Mouse (Mus musculus): Measurements from ENCODE around the gene Rims1.

GRCm38 (mm10) chr1:22422102-22422501 is 383.7 kb downstream of the Rims1 start:
- TF ChIP-seq CTCF (IDR thresholded peaks at IDR 0.05; ENCODE audit: low read depth, low read length), result no peak
- no peak for TF ChIP-seq POLR2A (IDR thresholded peaks at IDR 0.05; ENCODE audit: insufficient read depth, low read length)
- no peak for TF ChIP-seq EP300 (IDR thresholded peaks at IDR 0.05; ENCODE audit: insufficient read depth, low read depth, low read length)
